Mouse (Mus musculus): Measurements from ENCODE around the gene Oas1a. TPM values are rescaled to one million over a fixed set of nuclear protein-coding genes. Genes with fewer than 3 reads are reported as not detected.
"Not testable (repeated sequence)": the region's sequence is repeated elsewhere in the genome, so short reads cannot be mapped to it uniquely, and the experiment has no call there.

Oas1a gene
- polyA plus RNA-seq, 1 experiment = not detected

DNA sequence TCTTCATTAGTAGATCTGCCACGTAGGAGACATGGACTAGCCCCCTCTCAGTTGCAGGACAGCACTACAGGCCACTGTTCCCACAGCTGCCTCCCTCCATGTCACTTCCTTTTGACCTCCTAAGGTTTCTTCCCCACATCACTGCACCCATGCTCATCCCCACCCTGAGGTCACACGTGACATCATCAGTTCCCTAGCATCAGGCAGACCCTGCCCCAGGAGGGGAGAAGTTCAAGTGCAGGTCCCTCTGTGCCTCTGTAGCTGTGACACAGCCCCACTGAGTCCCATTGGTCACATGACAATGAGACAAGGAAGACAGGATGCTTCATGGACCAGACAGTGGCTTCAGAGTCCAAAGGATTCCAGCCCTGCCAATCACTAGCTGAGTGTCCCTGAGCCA, 29.9 kb downstream of the Oas1a start:
- not testable (repeated sequence) for H3K4me3 ChIP-seq (ENCODE audit: low read depth, low read length); H3K4me1 ChIP-seq (ENCODE audit: control insufficient read depth, insufficient read depth, low read length); H3K9ac ChIP-seq (ENCODE audit: low read depth, poor library complexity, severe bottlenecking); H3K27me3 ChIP-seq (ENCODE audit: control insufficient read depth, insufficient read depth, low read length, poor library complexity, severe bottlenecking); H3K36me3 ChIP-seq (ENCODE audit: control insufficient read depth, insufficient read depth, low read length, poor library complexity, severe bottlenecking); H3K27ac ChIP-seq (ENCODE audit: insufficient read depth, low read length); H3K9me3 ChIP-seq (replicated peaks; ENCODE audit: control insufficient read depth, insufficient read depth, low read length, poor library complexity, severe bottlenecking)

DNA sequence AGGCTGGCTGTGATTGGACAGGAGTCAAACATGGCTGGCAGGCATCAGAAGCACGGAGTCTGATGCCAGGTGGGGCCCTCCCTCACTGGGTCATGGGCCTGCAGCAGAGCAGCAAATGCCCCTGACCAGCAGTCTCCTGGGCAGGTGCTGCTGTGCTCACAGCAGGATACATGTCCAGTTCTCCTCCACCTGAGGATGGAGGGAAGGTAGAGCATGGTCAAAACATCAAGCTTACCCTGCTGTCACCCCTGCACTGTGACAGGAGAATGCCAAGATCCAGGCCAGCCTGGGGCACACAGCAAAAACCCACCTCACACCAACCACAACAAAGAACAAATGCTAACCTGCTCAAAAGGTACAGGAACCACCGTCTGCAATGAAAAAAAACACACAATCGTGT, 30.5 kb downstream of the Oas1a start:
- H3K36me3 ChIP-seq (ENCODE audit: control insufficient read depth, insufficient read depth, low read length, poor library complexity, severe bottlenecking); H3K4me1 ChIP-seq (ENCODE audit: control insufficient read depth, insufficient read depth, low read length); H3K27me3 ChIP-seq (ENCODE audit: control insufficient read depth, insufficient read depth, low read length, poor library complexity, severe bottlenecking); H3K4me3 ChIP-seq (ENCODE audit: low read depth, low read length); H3K9ac ChIP-seq (ENCODE audit: low read depth, poor library complexity, severe bottlenecking); H3K27ac ChIP-seq (ENCODE audit: insufficient read depth, low read length); H3K9me3 ChIP-seq (replicated peaks; ENCODE audit: control insufficient read depth, insufficient read depth, low read length, poor library complexity, severe bottlenecking): not testable (repeated sequence)

DNA sequence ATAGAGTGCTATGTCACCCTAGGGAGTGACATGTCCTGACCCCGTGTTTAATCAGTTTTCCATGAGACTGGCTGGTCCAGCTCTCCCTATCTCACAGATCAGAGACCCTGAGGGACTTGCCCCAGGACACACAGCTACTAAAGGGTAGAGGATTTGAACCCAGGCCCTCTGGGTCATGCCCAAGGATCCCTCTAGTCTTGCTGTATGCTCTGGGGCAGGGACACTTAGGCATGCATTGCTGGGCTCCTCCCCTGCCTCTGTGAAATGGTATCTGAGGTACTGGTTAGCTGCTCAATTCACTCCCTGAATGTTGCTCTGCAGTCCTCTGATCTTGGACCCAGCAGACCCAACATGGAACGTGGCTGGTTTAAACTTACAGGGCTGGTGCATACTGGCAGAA, 35.9 kb downstream of the Oas1a start:
- Histone ChIP-seq H3K27me3 (ENCODE audit: control insufficient read depth, insufficient read depth, low read length, poor library complexity, severe bottlenecking) (no peaks in the 10 kb centered on the region; the same call in 1 of the 2 replicates), H3K9ac (ENCODE audit: low read depth, poor library complexity, severe bottlenecking) (no peak overlapping the region), H3K4me3 (ENCODE audit: low read depth, low read length) (no peak overlapping the region), H3K27ac (ENCODE audit: insufficient read depth, low read length) (no peak overlapping the region), H3K36me3 (ENCODE audit: control insufficient read depth, insufficient read depth, low read length, poor library complexity, severe bottlenecking) (no peaks in the 10 kb centered on the region), H3K9me3 (replicated peaks; ENCODE audit: control insufficient read depth, insufficient read depth, low read length, poor library complexity, severe bottlenecking) (no peaks in the 10 kb centered on the region), H3K4me1 (ENCODE audit: control insufficient read depth, insufficient read depth, low read length) (no peaks in the 10 kb centered on the region)
- no peak for TF ChIP-seq CTCF (IDR thresholded peaks at IDR 0.05; ENCODE audit: low read depth, low read length)
- TF ChIP-seq POLR2A (IDR thresholded peaks at IDR 0.05; ENCODE audit: insufficient read depth, low read length) = no peak
- no peak for TF ChIP-seq EP300 (IDR thresholded peaks at IDR 0.05; ENCODE audit: insufficient read depth, low read depth, low read length)

DNA sequence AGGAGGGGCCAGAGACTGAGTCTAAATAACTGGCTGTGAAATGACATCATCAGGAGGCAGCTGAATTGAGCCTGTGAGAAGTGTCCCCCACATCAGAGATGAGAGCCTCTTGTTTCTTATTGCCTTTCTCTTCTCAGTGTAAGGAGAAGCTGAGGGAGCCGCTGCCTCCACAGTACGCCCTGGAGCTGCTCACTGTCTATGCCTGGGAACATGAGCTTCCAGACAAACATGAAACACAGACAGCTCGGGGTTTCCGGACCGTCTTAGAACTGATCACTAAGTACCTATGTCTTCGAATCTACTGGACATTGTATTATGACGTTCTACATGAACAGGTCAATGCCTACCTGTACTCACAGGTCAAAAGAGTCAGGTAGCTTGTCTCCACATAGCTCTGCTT, 36.5 kb downstream of the Oas1a start:
- Histone ChIP-seq H3K4me1 (ENCODE audit: control insufficient read depth, insufficient read depth, low read length) (no peaks in the 10 kb centered on the region), H3K9ac (ENCODE audit: low read depth, poor library complexity, severe bottlenecking) (no peak overlapping the region)

DNA sequence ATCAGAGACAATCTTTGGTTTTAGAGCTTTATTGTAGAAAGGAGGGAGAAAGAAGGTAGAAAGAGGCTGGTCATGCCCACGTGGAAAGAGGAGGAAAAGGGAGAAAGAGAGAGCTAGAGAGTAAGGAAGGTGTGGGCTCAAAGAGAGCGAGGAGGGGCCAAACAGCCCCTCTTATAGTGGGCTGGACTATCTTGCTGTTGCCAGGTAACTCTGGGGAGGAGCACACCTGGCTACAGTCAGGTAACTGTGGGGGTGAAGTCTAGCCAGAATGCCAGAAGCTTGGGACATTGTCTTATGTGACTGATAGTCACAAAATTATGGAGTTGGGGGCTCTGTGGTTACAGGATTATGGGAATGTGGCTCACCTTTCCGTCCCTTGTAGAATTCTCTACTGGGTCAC, 37.2 kb downstream of the Oas1a start:
- Histone ChIP-seq H3K36me3 (ENCODE audit: control insufficient read depth, insufficient read depth, low read length, poor library complexity, severe bottlenecking) (no peaks in the 10 kb centered on the region), H3K4me1 (ENCODE audit: control insufficient read depth, insufficient read depth, low read length) (no peaks in the 10 kb centered on the region), H3K27ac (ENCODE audit: insufficient read depth, low read length) (no peak overlapping the region), H3K9ac (ENCODE audit: low read depth, poor library complexity, severe bottlenecking) (no peak overlapping the region), H3K9me3 (replicated peaks; ENCODE audit: control insufficient read depth, insufficient read depth, low read length, poor library complexity, severe bottlenecking) (no peaks in the 10 kb centered on the region), H3K4me3 (ENCODE audit: low read depth, low read length) (no peak overlapping the region), H3K27me3 (ENCODE audit: control insufficient read depth, insufficient read depth, low read length, poor library complexity, severe bottlenecking) (no peaks in the 10 kb centered on the region; the same call in 1 of the 2 replicates)
- TF ChIP-seq EP300 (IDR thresholded peaks at IDR 0.05; ENCODE audit: insufficient read depth, low read depth, low read length) (no peak), POLR2A (IDR thresholded peaks at IDR 0.05; ENCODE audit: insufficient read depth, low read length) (no peak), CTCF (IDR thresholded peaks at IDR 0.05; ENCODE audit: low read depth, low read length) (no peak)

More for the DNA sequence above, 36.5 kb downstream of the Oas1a start:
- no peak for TF ChIP-seq EP300 (IDR thresholded peaks at IDR 0.05; ENCODE audit: insufficient read depth, low read depth, low read length)
- no peak for TF ChIP-seq CTCF (IDR thresholded peaks at IDR 0.05; ENCODE audit: low read depth, low read length)
- TF ChIP-seq POLR2A (IDR thresholded peaks at IDR 0.05; ENCODE audit: insufficient read depth, low read length) = no peak
- Histone ChIP-seq H3K4me3 (ENCODE audit: low read depth, low read length) (no peak overlapping the region), H3K27ac (ENCODE audit: insufficient read depth, low read length) (no peak overlapping the region), H3K27me3 (ENCODE audit: control insufficient read depth, insufficient read depth, low read length, poor library complexity, severe bottlenecking) (no peaks in the 10 kb centered on the region; the same call in 1 of the 2 replicates), H3K9me3 (replicated peaks; ENCODE audit: control insufficient read depth, insufficient read depth, low read length, poor library complexity, severe bottlenecking) (no peaks in the 10 kb centered on the region), H3K36me3 (ENCODE audit: control insufficient read depth, insufficient read depth, low read length, poor library complexity, severe bottlenecking) (no peaks in the 10 kb centered on the region)

DNA sequence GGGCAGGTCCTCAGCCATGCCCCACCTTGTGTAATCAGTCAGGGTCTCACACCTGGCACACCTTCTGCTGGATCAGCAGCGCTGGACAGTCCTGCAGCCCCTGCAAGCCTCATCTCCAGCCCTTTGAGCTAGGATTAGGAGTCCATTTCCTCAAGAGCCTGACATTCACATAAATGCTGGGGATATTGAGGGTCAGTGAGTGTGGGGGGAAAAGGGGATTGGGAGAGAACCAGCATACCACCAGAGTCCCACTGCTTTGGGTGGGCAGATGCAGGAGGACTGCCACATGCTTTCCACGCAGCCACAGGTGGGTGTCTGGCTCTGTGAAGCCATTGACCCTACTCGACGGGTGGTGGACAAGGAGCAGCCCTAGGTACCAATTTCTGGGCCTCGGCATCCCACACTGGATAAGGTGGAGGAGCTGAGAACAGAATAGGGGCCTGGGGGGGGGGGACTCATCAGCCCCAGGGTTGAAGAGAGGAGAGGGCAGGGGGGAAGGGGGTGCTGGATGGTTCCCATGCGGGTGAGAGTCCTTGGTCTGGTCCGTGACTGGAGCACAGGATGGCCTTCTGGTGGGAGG, 37.8 kb downstream of the Oas1a start:
- H3K9ac ChIP-seq (ENCODE audit: low read depth, poor library complexity, severe bottlenecking) = no peak overlapping the region
- no peaks in the 10 kb centered on the region for H3K36me3 ChIP-seq (ENCODE audit: control insufficient read depth, insufficient read depth, low read length, poor library complexity, severe bottlenecking)
- no peak overlapping the region for H3K4me3 ChIP-seq (ENCODE audit: low read depth, low read length)
- no peak for TF ChIP-seq POLR2A (IDR thresholded peaks at IDR 0.05; ENCODE audit: insufficient read depth, low read length)
- TF ChIP-seq CTCF (IDR thresholded peaks at IDR 0.05; ENCODE audit: low read depth, low read length) = no peak
- no peak for TF ChIP-seq EP300 (IDR thresholded peaks at IDR 0.05; ENCODE audit: insufficient read depth, low read depth, low read length)
- H3K9me3 ChIP-seq (replicated peaks; ENCODE audit: control insufficient read depth, insufficient read depth, low read length, poor library complexity, severe bottlenecking) = no peaks in the 10 kb centered on the region
- no peaks in the 10 kb centered on the region; the same call in 1 of the 2 replicates for H3K27me3 ChIP-seq (ENCODE audit: control insufficient read depth, insufficient read depth, low read length, poor library complexity, severe bottlenecking)
- no peak overlapping the region for H3K27ac ChIP-seq (ENCODE audit: insufficient read depth, low read length)
- H3K4me1 ChIP-seq (ENCODE audit: control insufficient read depth, insufficient read depth, low read length) = no peaks in the 10 kb centered on the region
